Mouse (Mus musculus) kidney, postnatal 10 days (tissue): Measurements from ENCODE around the gene Chd2.
A peak's percentile ranks its signal among the peaks of the same experiment; 100 is the strongest.

Source experiments
- DNase-seq: peaks from one replicate; pipeline ENCODE4 v3.0.0; 2021; ENCODE audit warnings: mixed read lengths

Chd2 gene

DNA sequence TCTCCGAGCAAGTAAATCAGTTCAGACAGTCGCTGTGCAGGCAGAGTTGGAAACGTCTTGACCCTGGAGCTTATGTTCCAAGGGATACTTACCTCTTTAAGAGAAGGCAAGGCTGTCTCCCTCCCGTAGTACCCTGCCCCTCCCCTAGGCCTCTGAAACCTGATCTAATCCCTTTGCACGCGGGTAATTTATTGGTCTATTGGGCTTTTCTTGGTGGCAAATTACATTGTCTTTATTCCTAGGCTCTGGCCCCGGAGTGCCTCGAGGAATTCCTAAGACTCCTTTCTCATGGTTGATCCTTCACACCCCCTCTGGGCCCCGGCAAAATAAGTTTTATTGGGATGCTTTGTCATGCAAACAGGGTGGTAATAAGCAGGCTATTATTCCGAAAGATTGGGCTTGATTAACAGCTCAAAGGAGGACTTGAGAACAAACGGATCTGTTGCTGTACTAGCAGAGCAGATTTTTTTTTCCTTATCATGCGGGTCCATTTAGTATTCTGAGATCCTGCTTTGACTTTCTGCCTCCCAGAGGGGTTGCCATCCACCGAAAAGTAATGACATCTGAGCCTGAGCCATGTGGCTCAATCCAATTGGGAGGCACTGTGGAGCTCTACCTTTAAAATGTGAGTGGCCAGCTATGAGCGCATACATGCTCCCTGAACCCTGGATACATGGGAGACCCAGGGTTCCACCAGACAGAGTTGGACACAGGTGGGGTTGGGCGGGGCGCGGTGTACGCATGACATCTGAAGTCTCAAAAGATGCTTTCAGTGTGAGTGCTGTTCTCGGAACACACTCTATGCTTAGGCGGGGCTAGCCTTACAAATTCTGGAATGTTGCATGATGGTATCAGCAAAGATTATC is 141.3 kb downstream of the Chd2 start:
- no peak for DNase-seq

DNA sequence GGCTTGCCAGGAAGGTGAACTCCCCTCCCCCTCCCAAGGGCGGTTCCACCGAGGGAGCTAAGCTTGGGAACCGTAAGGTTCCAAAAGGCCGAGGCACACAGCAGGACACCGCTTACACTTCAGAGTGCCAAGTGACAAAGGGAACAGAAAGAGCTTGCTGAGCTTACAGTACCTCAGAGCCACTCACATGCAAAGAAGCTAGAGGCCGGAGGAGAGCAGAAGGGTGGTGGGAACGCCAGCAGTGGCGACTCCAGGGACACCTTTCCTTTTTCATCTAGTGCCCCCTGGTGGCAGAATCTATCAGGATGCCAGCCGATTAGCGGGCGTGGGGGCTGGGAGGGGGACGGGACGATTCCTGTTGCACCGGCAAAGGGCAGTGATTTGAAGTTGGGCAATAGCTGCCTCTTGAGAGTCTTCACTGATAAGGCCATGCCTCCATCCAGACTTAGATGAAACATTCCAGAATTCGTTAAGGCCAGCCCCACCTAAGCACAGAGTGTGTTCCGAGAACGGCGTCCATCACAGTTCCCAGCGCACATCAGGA is 142.1 kb downstream of the Chd2 start:
- peak; percentile 88 for DNase-seq

DNA sequence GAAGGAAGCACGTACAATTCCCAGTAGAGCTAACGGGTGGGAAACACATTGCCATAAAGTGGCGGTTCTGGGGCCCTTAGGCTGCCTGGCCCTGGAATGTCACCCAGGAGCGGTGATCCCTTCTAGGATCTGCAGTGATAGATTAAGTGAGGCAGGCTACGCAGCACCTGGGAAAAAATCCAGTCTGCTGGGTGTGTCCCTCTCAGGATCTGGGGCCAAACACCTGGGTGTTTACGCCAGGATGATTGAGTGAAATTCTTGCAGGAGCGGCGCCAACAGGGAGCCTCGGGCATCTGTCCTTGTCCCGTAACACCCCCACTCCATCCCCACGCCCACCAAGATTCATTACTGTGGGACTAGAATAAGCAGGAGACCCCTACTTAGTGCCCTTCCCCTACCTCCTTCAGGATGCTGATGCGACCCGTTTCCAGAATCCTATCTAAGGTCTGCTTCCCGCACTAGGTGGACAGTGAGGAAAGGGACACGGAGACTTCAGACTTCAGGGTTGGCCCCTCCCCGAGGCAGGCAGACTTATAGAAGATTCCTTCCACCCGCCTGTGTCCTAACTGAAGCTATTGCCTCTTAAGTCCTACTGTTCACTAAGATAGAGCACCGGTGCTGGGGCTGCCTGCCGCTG is 142.7 kb downstream of the Chd2 start:
- no peak for DNase-seq

DNA sequence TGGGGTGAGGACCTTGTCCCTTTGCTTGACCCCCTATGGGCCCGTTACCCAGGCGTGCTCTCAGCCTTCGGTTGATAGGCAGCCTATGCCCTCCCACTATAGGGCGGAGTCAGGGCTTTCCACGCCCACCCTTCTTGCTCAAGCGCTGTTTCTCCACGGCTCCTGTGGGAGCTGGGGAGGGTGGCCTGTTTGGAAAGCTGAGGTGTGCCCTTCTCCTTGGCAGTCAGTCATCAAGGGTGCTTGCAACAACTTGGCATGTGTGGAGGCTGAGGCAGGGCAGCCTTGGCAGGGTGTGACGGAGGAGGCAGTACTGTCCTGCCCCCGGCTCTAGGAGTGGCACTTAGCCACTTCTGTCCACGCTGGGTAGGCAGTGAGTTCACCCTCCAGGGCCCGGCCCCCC is 143.3 kb downstream of the Chd2 start:
- DNase-seq = peak; percentile 84

DNA sequence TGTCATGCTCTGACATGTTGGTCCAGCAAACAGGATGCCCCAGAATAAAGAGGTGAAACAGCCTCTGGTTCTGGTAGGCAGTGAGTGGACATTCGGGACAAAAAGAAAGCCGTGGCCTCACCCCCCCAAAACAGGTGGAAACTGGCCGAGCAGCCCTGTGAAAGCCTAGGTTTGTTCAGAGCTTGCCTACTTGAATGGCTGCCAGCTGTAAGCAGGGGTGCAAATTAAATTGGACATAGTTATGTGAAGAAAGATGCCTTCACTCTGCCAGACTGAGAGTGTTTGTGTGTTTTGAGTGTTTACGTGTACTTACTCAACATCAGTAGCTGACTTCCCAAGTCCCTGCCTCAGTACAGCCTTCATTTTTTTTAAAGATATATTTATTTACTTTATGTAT is 147.6 kb downstream of the Chd2 start:
- DNase-seq = no peak

DNA sequence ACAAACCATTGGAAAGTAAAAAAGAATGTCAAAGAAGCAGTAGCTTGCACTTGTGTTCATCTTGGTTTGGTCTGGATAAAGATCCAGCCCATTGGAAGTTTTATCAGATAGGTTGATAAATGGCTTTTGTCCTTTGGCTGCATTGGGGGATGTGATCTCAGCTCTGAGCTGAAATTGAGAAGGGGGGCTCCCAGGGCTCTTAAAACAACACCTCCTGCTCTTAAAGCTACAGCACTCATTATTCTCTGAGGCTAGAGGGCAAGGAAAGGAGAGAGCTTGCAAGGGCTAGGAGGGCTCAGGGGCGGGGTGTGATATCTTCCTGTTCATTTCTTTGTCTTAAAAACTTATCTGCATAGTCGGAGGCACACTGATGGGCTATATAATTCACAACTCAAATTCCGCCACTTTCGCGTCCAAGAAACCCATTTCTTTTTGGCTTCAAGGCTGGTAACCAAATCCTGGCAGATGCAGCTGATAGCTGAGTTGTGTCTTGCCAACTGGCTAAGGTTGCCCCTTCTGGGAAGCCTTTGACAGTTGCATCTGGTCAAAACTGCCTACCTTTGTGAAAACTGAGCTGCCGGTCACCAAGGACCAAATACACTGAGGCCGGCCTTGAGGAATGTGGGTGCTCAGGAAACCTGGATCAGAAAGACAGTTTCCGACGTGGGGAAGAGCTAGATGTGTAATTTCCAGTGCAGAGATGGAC is 148.2 kb downstream of the Chd2 start:
- no peak for DNase-seq

DNA sequence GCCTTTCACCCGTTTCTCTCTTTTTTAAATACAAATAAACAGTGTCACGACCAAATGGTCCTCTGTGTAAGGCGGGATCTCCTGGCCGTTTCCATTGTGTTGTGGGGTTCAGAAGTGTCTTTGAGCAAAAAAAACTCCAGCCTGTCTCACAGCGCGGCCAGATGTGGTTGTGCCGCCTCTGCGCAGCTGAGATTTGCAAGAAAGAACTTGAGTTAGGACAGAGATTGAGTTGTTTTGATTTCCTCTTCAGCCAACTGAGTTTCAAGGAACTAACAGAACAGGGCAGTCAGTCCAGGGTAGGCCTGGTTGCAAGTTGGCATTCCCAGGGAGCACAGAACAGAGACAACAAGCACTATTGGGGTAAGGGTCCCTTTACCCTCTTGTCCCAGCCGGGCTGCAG is 149.3 kb downstream of the Chd2 start:
- DNase-seq = peak; percentile 36

DNA sequence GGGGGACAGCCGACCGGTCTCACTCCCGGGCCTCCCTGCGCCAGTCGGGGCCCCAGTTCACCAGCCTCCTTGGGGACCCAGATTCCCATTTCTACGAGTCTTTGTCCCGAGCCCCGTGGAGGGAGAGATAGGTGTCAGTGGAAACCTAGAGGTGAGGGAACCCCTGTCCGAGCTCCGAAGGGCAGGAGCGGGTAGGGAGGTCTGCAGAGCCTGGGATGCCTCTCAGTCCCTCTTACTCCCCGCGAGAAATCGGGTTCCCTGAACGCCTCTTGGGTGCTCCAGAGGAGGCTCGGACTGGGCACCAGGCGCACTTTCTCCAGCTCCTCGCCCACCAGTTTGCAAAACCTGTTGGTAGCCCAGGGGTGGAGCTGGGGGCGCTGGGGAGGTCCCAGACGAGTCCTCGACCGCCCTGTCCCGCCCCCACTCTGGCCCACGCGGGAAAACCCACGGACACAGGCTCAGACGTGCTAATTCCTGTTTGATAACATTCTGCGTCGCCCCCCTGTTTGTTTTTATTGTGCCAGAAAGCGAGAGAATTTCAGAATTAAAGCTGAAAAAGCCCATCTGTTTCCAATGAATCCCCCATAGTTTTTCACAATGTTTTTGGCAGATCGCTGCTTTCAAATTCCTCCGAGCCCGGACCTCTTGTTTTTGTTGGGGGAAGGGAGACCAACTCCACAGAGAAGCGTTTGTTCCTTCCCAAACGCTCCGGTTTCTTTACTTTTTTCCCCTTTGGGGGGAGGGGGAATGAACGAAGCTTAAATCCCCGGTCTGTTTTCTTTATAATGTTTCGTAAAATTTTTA is 149.9 kb downstream of the Chd2 start:
- peak; percentile 74 for DNase-seq

DNA sequence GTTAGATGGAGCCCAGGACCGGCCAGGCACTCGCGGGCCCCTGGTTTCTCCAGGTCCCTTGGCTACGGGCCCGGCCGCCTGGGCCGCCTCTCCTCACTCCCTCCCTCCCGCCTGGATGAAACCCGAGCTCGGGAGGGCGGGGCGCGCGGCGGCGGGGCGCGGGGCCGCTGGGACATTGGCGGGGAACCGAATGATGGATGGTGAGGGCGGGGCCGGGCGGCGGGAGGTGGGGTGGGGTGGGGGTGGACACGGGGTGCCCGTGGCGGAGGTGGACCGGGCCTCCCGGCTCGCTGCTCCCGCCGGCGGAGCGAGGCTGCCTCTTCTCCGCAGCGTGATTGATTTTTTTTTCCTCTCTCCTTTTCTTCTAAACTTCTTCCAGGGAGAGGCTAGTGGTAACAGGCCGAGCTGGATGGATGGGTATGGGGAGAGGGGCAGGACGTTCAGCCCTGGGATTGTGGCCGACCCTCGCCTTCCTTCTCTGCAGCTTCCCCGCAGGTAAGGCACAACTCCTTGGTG is 150.6 kb downstream of the Chd2 start:
- DNase-seq = peak; percentile 96

DNA sequence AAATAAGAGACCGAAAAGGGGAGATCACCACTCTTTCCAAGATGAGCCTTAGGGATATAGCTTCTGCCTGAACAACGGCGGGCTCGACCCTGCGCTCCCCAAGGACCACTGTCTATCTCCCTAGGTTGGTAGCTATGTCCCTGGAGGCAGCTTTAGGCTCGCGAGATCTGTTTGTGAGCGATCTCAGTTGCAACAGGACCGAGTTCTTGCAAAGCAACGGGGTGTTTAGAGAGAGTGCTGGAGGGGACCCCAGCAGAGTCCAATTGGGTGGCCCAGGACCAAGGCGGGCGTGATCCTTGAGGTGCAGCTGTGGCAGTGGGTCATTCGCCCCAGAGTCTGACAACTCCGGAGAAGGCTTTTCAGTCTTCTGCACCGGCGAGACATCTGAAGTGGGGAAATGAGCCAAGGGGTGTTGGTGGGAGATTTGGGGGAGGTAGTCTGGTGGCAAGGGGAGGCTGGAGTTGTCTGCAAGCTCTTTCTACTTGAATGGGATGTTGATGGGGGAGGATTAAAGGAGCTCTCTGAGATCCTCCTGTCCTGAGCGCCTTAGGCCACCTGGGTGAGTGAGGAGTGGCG is 151.1 kb downstream of the Chd2 start:
- DNase-seq = no peak

DNA sequence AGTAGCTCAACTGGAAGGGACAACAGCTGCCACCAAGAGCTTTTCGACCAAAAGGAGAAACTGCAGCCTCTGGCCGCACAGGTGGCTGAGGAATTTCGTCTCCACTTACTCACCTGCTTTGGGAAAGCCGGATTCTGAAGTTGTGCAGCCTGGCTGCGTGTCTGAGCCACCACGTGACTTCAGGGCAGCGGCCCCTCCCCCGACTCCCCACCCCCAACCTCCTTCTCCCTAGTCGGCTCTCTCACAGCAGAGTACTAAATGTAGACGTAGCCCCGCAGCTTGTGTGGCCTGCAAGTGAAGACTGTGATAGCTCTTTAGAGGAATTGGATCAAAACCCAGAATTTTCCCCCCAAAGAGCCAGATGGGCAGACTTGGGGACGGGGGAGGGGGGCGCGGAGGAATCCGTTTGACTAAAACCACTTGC is 151.7 kb downstream of the Chd2 start:
- peak; percentile 58 for DNase-seq

DNA sequence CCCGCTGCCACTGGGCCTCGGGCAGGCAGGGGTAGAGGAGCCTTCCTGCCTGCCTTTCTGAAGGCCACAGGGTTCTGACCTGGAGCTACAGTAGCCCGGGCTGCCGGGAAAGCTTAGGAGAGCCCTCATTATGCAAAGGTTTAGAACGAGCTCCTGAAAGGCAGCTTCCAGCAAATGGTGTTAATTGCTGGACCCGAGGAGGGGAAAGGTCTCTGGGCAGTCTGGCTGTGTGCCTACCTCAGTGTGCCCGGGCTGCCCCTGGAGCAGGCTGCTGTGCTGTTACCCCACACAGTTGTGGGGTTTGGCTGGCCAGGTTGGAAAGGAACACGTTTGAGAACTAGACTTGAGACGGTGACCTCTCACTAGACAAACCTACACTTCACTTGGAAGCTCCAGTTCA is 152.2 kb downstream of the Chd2 start:
- no peak for DNase-seq

DNA sequence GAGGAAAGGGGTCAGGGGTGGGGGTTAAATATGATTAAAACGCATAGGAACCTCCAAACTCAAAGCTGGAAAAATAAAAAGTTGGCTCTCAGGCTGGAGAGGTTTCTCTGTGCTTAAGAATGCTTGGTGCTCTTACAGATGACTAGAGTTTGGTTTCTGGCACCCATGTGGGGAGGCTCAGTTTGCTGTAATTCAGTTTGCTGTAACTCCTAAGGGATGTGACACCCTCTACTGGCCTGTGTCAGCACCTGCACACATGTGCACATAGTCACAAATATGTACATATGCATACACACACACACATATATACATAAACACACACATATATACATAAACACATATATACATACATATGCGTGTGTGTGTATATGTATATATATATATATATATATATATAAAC is 152.8 kb downstream of the Chd2 start:
- DNase-seq = no peak

DNA sequence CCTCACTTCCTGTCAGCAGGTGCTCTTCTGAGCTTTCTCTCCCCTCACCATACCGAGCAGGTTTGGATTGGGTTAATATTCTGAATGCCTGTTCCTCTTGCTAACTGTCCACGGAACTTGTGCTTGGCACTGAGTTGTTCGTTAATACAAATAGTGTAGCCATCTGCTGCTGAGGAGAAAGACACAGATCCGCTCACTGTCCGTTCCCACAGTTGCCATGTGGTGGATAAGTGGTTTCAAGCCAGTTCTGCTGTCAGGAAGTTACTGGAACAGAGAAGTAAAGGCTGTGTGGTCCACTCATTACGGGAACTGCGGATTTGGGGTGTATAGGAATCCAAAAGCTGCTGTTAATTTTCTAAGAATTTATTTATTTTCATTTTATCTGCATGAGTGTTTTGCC is 158.8 kb downstream of the Chd2 start:
- no peak for DNase-seq

DNA sequence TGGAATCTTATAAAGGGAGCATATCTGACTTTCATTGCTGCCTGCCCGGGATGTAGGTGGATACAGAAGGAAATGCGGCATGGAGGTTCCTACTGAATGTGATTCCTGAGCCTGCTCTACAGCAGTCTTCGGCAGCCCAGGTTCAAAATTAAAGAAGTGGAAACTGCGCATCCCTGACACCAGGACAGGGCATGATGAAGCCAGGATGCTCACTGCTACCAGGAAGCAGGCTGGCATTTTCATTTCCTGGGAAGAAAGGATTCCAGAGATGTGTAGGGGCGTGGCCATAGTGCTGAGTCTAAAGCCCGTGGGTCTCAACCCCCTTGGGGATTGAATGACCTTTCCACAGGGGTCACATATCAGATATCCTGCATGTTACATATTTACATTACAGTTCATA is 163.6 kb downstream of the Chd2 start:
- no peak for DNase-seq

DNA sequence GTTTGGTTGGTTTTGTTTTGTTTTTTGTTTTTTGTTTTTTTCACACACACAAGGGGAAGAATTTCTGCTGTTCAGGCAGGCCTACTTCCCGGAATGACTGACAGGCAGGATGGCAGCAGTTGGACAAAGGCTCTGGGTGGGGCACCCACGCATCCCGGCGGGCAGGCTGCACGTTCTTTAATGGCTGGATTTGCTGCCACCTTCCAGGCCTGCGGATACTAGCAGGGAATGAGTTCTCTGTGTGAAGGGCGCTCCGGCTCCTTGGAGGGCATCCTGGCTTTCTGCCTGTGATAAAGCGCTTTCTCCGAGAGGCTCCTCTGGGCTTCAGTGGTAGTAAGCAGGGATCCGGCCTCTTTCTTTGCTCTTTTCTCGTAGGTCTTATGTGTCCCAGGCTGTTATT is 164.3 kb downstream of the Chd2 start:
- no peak for DNase-seq
